Mouse (Mus musculus) intestine, embryonic 14.5 days (tissue): ENCODE results near the gene Msi2. TPM values are rescaled to one million over a fixed set of nuclear protein-coding genes. Genes with fewer than 3 reads are reported as not detected.

Source experiments
- ATAC-seq: fragments of 200-750 bp; cut with Nextera tagmentation; replicated peaks from 2 replicates; pipeline ENCODE4 v1.8.0; 2017; ENCODE audit warnings: low read depth, moderate number of reproducible peaks, moderate TSS enrichment, moderate library complexity; ENCODE audit not compliant: low FRiP score, low TSS enrichment
- DNase-seq: peaks from one replicate; pipeline ENCODE4 v3.0.0-alpha.2; 2018; ENCODE audit warnings: low spot score
- H3K27ac ChIP-seq: fragments of 300-500 bp; sonication (generic); 2 replicates; pipeline ENCODE4 v1.5.1; 2014; ENCODE audit warnings: low read depth, mild to moderate bottlenecking, control low read depth
- H3K27me3 ChIP-seq: fragments of 300-500 bp; sonication (generic); replicated peaks from 2 replicates; pipeline ENCODE4 v1.6.1; 2014; ENCODE audit warnings: low read length, control low read depth; ENCODE audit not compliant: control insufficient read depth, insufficient read depth
- H3K36me3 ChIP-seq: fragments of 300-500 bp; sonication (generic); 2 replicates; pipeline ENCODE4 v1.6.1; 2014; ENCODE audit warnings: low read length, control low read depth; ENCODE audit not compliant: control insufficient read depth, insufficient read depth
- H3K4me1 ChIP-seq: fragments of 300-500 bp; sonication (generic); replicated peaks from 2 replicates; pipeline ENCODE4 v1.6.1; 2014; ENCODE audit warnings: low read length, control low read depth, mixed read lengths; ENCODE audit not compliant: control insufficient read depth, insufficient read depth
- H3K4me2 ChIP-seq: fragments of 300-500 bp; sonication (generic); 2 replicates; pipeline ENCODE4 v1.6.1; 2014; ENCODE audit warnings: low read length
- H3K4me3 ChIP-seq: fragments of 300-500 bp; sonication (generic); 2 replicates; pipeline ENCODE4 v1.5.1; 2014; ENCODE audit warnings: low read depth, low read length, control low read depth, mixed read lengths
- H3K9ac ChIP-seq: fragments of 300-500 bp; sonication (generic); 2 replicates; pipeline ENCODE4 v1.6.1; 2014; ENCODE audit warnings: mild to moderate bottlenecking, low read length
- H3K9me3 ChIP-seq: fragments of 300-500 bp; sonication (generic); 2 replicates; pipeline ENCODE4 v1.6.1; 2016; ENCODE audit warnings: low read length, control low read depth; ENCODE audit not compliant: control insufficient read depth
- WGBS: fragments of 180-500 bp; shearing (Covaris S2); extraction: QIAGEN DNeasy Blood & Tissue Kit; methylation state at CpG from one replicate; pipeline ENCODE4 v1.1.7; 2014; 5-methylcytosine and 5-hydroxymethylcytosine counted together
- polyA plus RNA-seq: library from polyadenylated mRNA; unstranded; fragments of >200 nt; fragmentation: Nextera tagmentation; extraction: Ambion mirVana; gene quantifications from 2 replicates; pipeline ENCODE4 v1.2.1, GENCODE M21; 2014

Gene Msi2
- polyA plus RNA-seq, 1 experiment from 2014 or later: 13.6 TPM

DNA sequence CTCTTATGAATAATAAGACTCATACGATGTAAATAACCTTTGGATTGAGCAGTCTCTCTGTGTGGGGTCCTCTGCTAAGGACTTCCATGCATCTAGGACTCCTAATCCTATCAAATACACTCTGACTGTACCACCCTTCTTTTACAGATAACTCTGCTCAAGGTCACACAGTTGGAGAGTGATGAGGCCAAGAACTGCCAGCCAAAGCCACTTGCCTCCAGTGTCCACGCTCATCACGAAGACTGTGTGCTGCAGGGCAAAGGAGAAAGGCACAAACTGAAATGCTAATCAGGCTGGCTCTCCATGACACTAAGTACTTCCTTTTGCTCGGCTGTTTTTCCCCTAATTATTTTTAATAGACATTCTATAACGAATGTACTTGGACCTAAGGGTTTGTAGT is 153.9 kb downstream of the Msi2 start:
- no peak overlapping the region for H3K9ac ChIP-seq
- H3K27me3 ChIP-seq: no peaks in the 10 kb centered on the region
- no peaks in the 10 kb centered on the region for H3K9me3 ChIP-seq
- no peak for ATAC-seq
- H3K4me2 ChIP-seq: no peak overlapping the region
- no peak overlapping the region for H3K27ac ChIP-seq
- no peak overlapping the region for H3K4me3 ChIP-seq
- 81% methylated on average over 5 of the region's 5 CpGs for WGBS
- H3K4me1 ChIP-seq: peaks cover 24% of the 10 kb centered on the region
- DNase-seq: no peak
- 0 out of 2 replicates have a peak, but pooled peaks cover 3% of the 10 kb centered on the region for H3K36me3 ChIP-seq

DNA sequence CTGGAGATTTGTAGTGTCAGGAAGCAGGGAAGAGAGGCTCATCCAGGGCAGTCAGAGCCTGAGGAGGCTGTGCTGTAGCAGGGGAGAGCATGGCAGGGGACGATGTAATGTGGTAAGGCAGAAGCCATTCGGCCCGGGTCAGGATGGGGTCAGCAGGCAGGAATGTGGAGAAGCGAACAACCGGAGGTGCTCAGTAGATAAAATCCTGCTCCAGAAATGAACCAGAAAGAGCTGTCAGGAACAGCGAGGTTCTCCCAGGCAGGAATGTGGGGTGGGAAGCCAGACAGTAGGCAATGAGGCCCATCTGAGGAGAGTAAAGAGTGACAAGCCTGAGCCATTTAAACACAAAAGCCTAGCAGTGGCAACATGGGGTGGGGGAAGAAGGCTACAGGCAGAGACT is 157.1 kb downstream of the Msi2 start:
- 4% methylated on average over 6 of the region's 6 CpGs for WGBS
- Histone ChIP-seq H3K4me2 (no peak overlapping the region), H3K9me3 (no peaks in the 10 kb centered on the region), H3K27ac (peak overlapping the region; percentile 62), H3K36me3 (0 out of 2 replicates have a peak, but pooled peaks cover 3% of the 10 kb centered on the region), H3K9ac (no peak overlapping the region), H3K4me3 (no peak overlapping the region), H3K27me3 (no peaks in the 10 kb centered on the region), H3K4me1 (peaks cover 51% of the 10 kb centered on the region)
- peak; percentile 45 for ATAC-seq
- DNase-seq: no peak

DNA sequence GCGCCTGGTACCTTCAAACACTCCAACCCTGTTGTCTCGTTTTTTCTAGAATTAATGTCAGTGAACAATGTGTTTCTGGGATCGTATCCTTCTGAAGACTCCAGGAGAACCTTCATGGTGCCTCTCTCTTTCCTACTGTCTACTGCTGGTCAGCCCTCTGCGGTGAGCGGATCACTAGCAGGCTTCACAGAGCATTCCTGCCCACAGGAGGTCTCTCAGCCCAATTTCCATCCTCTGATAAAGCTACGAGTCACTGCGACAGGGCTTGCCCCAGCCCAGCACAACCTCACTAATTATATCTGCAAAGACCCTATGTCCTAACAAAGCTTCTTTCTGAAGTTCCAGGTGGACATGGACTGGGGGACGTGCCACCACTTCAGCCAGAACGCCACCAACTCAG is 157.7 kb downstream of the Msi2 start:
- DNase-seq (no peak), ATAC-seq (no peak)
- 76% methylated on average over 9 of the region's 9 CpGs for WGBS
- H3K27me3 ChIP-seq: no peaks in the 10 kb centered on the region
- H3K4me3 ChIP-seq: no peak overlapping the region
- no peak overlapping the region for H3K9ac ChIP-seq
- H3K27ac ChIP-seq: peak overlapping the region; percentile 62; the same call in 1 of the 2 replicates
- H3K4me1 ChIP-seq: peaks cover 57% of the 10 kb centered on the region
- H3K9me3 ChIP-seq: no peaks in the 10 kb centered on the region
- H3K4me2 ChIP-seq: no peak overlapping the region
- 0 out of 2 replicates have a peak, but pooled peaks cover 3% of the 10 kb centered on the region for H3K36me3 ChIP-seq

DNA sequence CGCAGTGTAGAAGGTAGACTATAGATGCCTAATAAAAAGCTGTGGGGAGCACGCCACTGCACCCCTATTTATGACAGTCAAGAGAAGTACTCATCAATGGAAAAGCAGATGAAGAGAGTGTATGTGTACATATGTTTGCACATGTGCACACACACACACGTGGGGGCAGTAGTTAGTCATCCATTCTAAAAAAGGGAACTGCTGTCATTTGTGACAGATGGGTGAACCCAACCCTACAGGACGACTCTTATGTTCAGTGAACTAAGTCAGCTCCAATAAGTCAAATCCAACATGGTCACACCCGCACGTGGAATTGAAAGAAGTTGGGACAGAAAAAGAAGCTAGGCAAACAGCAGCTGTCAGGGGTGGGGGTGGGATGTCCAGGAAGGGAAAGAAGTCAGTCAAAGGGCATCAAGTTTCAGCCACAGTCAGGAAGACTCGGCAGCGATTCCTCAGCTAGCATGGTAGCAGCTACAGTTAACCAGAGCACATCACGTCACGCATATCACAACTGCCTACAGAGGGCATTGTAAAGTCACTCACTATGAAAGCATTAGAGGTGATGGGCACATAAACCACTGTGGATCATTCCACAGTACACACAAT is 158.8 kb downstream of the Msi2 start:
- WGBS: 47% methylated on average over 10 of the region's 10 CpGs
- DNase-seq (no peak), ATAC-seq (no peak)
- no peak overlapping the region for H3K9ac ChIP-seq
- no peak overlapping the region for H3K4me2 ChIP-seq
- H3K4me3 ChIP-seq: no peak overlapping the region
- no peaks in the 10 kb centered on the region for H3K27me3 ChIP-seq
- no peaks in the 10 kb centered on the region for H3K9me3 ChIP-seq
- H3K27ac ChIP-seq: no peak overlapping the region
- H3K4me1 ChIP-seq: peaks cover 69% of the 10 kb centered on the region
- H3K36me3 ChIP-seq: 0 out of 2 replicates have a peak, but pooled peaks cover 2% of the 10 kb centered on the region

DNA sequence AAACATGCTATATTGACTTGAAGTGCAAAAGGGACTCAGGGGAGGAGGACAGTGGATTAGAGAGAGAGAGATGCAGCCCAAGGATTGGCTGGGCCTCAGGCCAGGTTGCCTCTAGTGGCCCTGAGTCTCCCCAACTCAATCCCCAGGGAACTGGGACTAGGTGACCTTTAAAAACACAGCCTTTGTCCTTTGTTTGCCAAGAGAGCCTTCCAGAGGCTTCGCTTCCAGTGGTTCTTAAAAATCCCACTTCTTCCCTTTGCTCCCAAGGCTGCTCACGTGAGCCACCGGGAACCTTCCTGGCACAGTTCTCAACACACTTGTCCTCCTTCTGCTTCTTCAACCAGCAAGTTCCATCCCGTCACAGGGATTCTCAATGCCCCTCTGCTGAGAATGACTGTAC is 159.6 kb downstream of the Msi2 start:
- ATAC-seq: no peak
- H3K27ac ChIP-seq: no peak overlapping the region

DNA sequence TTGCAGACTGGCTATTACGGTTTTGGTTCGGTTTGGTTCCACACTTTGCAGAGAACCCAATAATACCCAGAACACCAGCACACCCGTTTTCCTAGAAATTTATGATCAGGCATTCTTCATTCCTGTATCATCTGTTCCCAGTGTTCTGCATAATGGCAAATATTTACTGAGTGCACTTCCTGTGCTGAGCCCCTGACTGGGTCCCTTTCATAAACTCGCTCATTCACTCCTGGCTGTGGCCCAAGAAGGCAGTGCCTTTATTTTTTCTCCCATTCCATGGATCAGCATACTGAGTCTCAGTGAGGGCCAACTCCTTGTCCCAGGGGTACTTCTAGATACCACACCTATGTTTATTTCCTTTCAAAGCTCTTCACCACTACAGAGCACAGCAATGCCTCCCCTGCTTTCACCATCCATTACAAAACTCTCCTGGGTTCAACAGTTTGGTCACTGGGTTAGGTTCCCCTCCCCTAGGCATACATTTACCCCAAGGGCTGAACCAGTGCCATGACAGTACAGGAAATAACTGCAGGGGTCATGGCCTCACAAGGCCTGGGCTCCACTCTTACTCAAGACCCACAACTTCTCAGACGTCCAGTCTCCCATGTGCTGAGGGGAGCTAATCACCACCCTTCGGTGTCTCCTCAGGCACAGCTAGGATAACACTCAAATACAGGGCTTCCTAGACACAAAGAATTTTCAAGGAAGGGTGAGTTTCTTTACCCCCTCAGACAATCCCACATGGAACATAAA is 160.3 kb downstream of the Msi2 start:
- no peaks in the 10 kb centered on the region for H3K36me3 ChIP-seq
- no peak for DNase-seq
- no peak overlapping the region for H3K4me2 ChIP-seq
- H3K4me3 ChIP-seq: no peak overlapping the region
- 40% methylated on average over 6 of the region's 6 CpGs for WGBS
- no peaks in the 10 kb centered on the region for H3K9me3 ChIP-seq
- no peak overlapping the region for H3K9ac ChIP-seq
- H3K27me3 ChIP-seq: no peaks in the 10 kb centered on the region
- ATAC-seq: no peak
- peak overlapping the region; percentile 47; the same call in 1 of the 2 replicates for H3K27ac ChIP-seq
- H3K4me1 ChIP-seq: peaks cover 83% of the 10 kb centered on the region

More for the DNA sequence above, 159.6 kb downstream of the Msi2 start:
- Histone ChIP-seq H3K27me3 (no peaks in the 10 kb centered on the region), H3K9ac (no peak overlapping the region), H3K4me2 (no peak overlapping the region), H3K9me3 (no peaks in the 10 kb centered on the region), H3K4me1 (peaks cover 76% of the 10 kb centered on the region), H3K36me3 (no peaks in the 10 kb centered on the region), H3K4me3 (no peak overlapping the region)
- no peak for DNase-seq
- 83% methylated on average over 4 of the region's 4 CpGs for WGBS

DNA sequence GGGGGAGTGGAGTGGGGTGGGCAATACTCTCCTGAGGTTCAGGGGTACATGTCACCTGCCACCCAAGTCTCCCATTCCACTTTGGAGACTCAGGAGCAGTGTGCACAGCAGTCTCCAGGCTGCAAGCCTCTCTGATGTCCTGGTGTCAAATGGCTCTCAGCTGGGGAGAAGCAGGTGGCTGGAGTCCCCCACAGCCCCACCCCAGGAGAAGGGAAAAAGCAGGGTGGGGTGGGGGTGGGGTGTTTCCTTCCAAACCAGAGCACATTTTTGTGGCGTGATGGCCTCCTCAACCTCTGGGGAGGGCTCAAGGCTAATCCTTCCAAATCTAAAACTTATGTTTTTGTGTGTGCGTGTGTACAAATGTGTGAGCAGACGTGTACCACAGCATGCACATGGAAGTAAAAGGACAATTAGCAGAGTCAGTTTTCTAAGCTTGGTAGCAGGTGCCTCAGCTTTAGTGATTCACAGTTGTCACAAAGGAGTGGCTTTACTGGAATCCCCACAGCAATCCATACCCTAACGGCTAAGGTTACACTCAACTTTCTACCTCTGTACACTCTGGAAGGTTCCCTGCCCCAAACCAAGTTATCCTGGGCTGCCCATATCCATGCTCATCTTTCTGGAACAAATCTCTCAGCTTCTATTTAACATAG is 161.1 kb downstream of the Msi2 start:
- no peak overlapping the region for H3K4me2 ChIP-seq
- ATAC-seq: no peak
- no peaks in the 10 kb centered on the region for H3K27me3 ChIP-seq
- H3K36me3 ChIP-seq: no peaks in the 10 kb centered on the region
- no peak overlapping the region for H3K4me3 ChIP-seq
- H3K4me1 ChIP-seq: peaks cover 88% of the 10 kb centered on the region
- peak overlapping the region; percentile 47; the same call in 1 of the 2 replicates for H3K27ac ChIP-seq
- 58% methylated on average over 4 of the region's 4 CpGs for WGBS
- DNase-seq: no peak
- no peak overlapping the region for H3K9ac ChIP-seq
- no peaks in the 10 kb centered on the region for H3K9me3 ChIP-seq

DNA sequence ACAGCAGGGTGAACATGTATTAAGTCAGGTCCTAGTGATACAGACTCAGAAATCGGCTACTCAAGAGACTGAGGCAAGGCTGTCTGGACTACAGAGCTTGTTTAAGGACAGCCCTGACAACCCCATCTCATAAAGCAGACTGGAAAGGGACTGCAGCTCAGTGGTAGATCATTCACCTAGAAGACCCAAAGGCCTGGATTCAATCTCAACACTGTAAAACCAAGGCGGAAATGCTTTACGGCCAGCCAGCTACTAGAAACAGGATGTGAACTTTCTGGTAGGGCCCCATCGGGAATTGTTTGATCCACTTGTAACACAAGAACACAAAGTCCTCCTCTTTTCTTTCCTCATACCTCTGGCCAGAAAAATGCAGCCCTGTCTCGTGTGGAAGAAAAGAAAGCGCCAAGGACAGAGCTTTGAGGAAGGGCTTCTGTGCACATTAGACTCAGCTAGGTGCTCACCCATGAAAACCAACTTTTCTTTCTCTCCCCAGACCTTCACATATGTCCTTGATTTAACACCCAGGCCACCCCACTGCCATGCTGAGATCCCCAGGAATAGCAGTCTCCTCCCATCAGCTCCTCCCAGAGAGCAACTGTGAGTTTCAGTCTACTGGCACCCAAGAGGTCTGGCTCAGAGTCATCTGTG is 162.3 kb downstream of the Msi2 start:
- DNase-seq: peak; percentile 68
- Histone ChIP-seq H3K4me3 (no peak overlapping the region), H3K4me2 (peak overlapping the region; percentile 15; the same call in 1 of the 2 replicates), H3K27me3 (no peaks in the 10 kb centered on the region), H3K9me3 (no peaks in the 10 kb centered on the region), H3K36me3 (no peaks in the 10 kb centered on the region), H3K27ac (peak overlapping the region; percentile 87), H3K9ac (no peak overlapping the region), H3K4me1 (peaks cover 86% of the 10 kb centered on the region)
- no peak; the same call in 1 of the 2 replicates for ATAC-seq
- 19% methylated on average over 6 of the region's 6 CpGs for WGBS
